Comparison of ENCODE assay signal across 33 mouse cellular contexts in the genomic region with DNA sequence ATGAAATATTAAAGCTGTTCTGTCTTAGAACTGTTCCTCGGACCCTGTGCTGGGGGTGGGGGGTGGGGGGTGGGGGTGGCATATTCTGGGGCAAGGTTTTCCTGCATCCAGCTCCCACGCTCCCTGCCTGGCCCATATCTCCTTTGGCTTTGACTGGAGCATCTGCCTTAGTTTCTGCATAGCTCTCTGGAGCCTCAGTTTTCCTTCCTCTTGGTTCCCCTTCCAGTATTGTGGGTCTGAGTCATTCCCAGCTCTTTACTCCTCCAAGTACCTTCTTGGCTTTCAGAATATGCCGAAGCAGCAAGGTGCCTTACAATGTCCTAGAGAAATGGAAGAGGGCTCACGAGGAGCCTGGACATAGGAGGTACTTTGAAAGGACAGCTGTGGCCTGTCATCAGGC. TPM values are rescaled to one million over a fixed set of nuclear protein-coding genes. Genes with fewer than 3 reads are reported as not detected.
"Had no signal": no experiment of that assay in that cellular context is flagged by ENCODE, and none has a peak within 500 bp of the region (broad histone marks: within the 10 kb centered on the region; RNA-seq: fewer than 3 reads in every experiment).

No protein-coding gene starts in this region.

- H3K4me1 ChIP-seq: embryonic facial prominence, embryonic 12.5 days; embryonic facial prominence, embryonic 13.5 days; forebrain, embryonic 12.5 days; forebrain, embryonic 13.5 days; forebrain, embryonic 15.5 days had no signal

- DNase-seq: cerebellum, adult 8-10 months; cerebellum, adult 9-10 months; cerebellum, adult 9-11 months; cerebellum, postnatal 10 days; cerebellum, postnatal 14 days; cerebellum, postnatal 25 days; cerebellum, postnatal 36 days; embryo, embryonic 11 days; forebrain, postnatal 0 days; gastrocnemius, adult 2 months; gastrocnemius, postnatal 10 days; gastrocnemius, postnatal 14 days; gastrocnemius, postnatal 25 days; gastrocnemius, postnatal 36 days; heart, adult 11 months; heart, adult 18-20 months; heart, adult 2 months had no signal

- H3K27ac ChIP-seq: embryonic facial prominence, embryonic 10.5 days; embryonic facial prominence, embryonic 12.5 days; embryonic facial prominence, embryonic 13.5 days; embryonic facial prominence, embryonic 15.5 days; forebrain, embryonic 10.5 days; forebrain, embryonic 12.5 days; forebrain, embryonic 13.5 days; forebrain, embryonic 15.5 days; gastrocnemius, adult 2 months; heart, adult 2 months had no signal

- H3K4me3 ChIP-seq: embryonic facial prominence, embryonic 10.5 days; embryonic facial prominence, embryonic 12.5 days; embryonic facial prominence, embryonic 13.5 days; embryonic facial prominence, embryonic 15.5 days; erythroblast, embryonic 14.5 days; forebrain, embryonic 10.5 days; forebrain, embryonic 12.5 days; forebrain, embryonic 13.5 days; forebrain, embryonic 15.5 days; gastrocnemius, adult 2 months; heart, adult 2 months had no signal

- ATAC-seq: forebrain, embryonic 13.5 days; forebrain, embryonic 14.5 days; forebrain, embryonic 15.5 days; forebrain, embryonic 16.5 days; forebrain, postnatal 0 days had no signal

- H3K27me3 ChIP-seq: embryonic facial prominence, embryonic 12.5 days; embryonic facial prominence, embryonic 13.5 days; embryonic facial prominence, embryonic 15.5 days; forebrain, embryonic 12.5 days; forebrain, embryonic 13.5 days; forebrain, embryonic 15.5 days had no signal

RNA-seq across cellular contexts. Expression of a gene that starts 36.4 kb away (rescaled TPM):
- total RNA-seq: gastrocnemius, adult 18-20 months; gastrocnemius, adult 2 months; gastrocnemius, postnatal 36 days; heart, adult 2 months; heart, adult 8-10 months had no signal
- polyA plus RNA-seq: embryonic facial prominence, embryonic 11.5 days; embryonic facial prominence, embryonic 13.5 days; embryonic facial prominence, embryonic 14.5 days; embryonic facial prominence, embryonic 15.5 days; erythroblast, embryonic 14.5 days; forebrain, embryonic 10.5 days; forebrain, embryonic 11.5 days; forebrain, embryonic 12.5 days; forebrain, embryonic 13.5 days; forebrain, embryonic 14.5 days; forebrain, embryonic 15.5 days; forebrain, embryonic 16.5 days had no signal

RNA-seq across cellular contexts. Expression of a gene that starts 55.3 kb away (rescaled TPM):
- polyA plus RNA-seq: erythroblast, embryonic 14.5 days had no signal
